Mouse (Mus musculus) forebrain, embryonic 14.5 days (tissue): ENCODE measurements at regions not wholly inside any gene's neighbourhood (a gene's known extent, or its start where the extent isn't known, plus 50 kb on each side); places are given as distances from the start of the nearest gene placed in this dataset.

ENCODE experiments used
- ATAC-seq: fragments of 200-750 bp; cut with Nextera tagmentation; 2 replicates; pipeline ENCODE4 v1.8.0; 2017; ENCODE audit warnings: mild to moderate bottlenecking, moderate library complexity
- DNase-seq: peaks from one replicate; pipeline ENCODE4 v3.0.0-alpha.2; 2015; ENCODE audit warnings: low spot score
- H3K27ac ChIP-seq: fragments of 300-500 bp; sonication (generic); 2 replicates; pipeline ENCODE4 v1.5.1; 2014; ENCODE audit warnings: low read depth, mild to moderate bottlenecking, control low read depth, low read length, moderate library complexity
- H3K27me3 ChIP-seq: fragments of 300-500 bp; sonication (generic); replicated peaks from 2 replicates; pipeline ENCODE4 v1.6.1; 2014; ENCODE audit warnings: low read length, control low read depth, mixed read lengths; ENCODE audit not compliant: control insufficient read depth, insufficient read depth
- H3K36me3 ChIP-seq: fragments of 300-500 bp; sonication (generic); 2 replicates; pipeline ENCODE4 v1.6.1; 2014; ENCODE audit warnings: low read length, control low read depth; ENCODE audit not compliant: control insufficient read depth, insufficient read depth
- H3K4me1 ChIP-seq: fragments of 300-500 bp; sonication (generic); 2 replicates; pipeline ENCODE4 v1.6.1; 2014; ENCODE audit warnings: antibody characterized with exemption, low read length, control low read depth; ENCODE audit not compliant: control insufficient read depth, insufficient read depth
- H3K4me2 ChIP-seq: fragments of 300-500 bp; sonication (generic); 2 replicates; pipeline ENCODE4 v1.6.1; 2014; ENCODE audit warnings: mild to moderate bottlenecking, control low read depth, low read length
- H3K4me3 ChIP-seq: fragments of 300-500 bp; sonication (generic); 2 replicates; pipeline ENCODE4 v1.5.1; 2014; ENCODE audit warnings: low read depth, low read length, control low read depth
- H3K9ac ChIP-seq: fragments of 300-500 bp; sonication (generic); 2 replicates; pipeline ENCODE4 v1.6.1; 2014; ENCODE audit warnings: mild to moderate bottlenecking, low read length, control low read depth, moderate library complexity
- H3K9me3 ChIP-seq: fragments of 300-500 bp; sonication (generic); replicated peaks from 2 replicates; pipeline ENCODE4 v1.6.1; 2016; ENCODE audit warnings: low read length, control low read depth, mixed read lengths; ENCODE audit not compliant: control insufficient read depth
- WGBS: fragments of 180-500 bp; shearing (Covaris S2); extraction: QIAGEN DNeasy Blood & Tissue Kit; methylation state at CpG from one replicate; pipeline ENCODE4 v1.1.7; 2014; 5-methylcytosine and 5-hydroxymethylcytosine counted together

GRCm38 (mm10) chr3:33958216-33958615 lies 61.5 kb upstream of the Fxr1 start:
- Histone ChIP-seq H3K36me3 (no peaks in the 10 kb centered on the region), H3K9ac (no peak overlapping the region), H3K9me3 (no peaks in the 10 kb centered on the region), H3K4me3 (no peak overlapping the region), H3K27ac (no peak overlapping the region), H3K4me1 (peaks cover 2% of the 10 kb centered on the region; the same call in 1 of the 2 replicates), H3K4me2 (no peak overlapping the region), H3K27me3 (peaks cover 5% of the 10 kb centered on the region; the same call in 1 of the 2 replicates)
- WGBS, result 83% methylated on average over 4 of the region's 4 CpGs
- no peak for ATAC-seq
- no peak for DNase-seq

DNA sequence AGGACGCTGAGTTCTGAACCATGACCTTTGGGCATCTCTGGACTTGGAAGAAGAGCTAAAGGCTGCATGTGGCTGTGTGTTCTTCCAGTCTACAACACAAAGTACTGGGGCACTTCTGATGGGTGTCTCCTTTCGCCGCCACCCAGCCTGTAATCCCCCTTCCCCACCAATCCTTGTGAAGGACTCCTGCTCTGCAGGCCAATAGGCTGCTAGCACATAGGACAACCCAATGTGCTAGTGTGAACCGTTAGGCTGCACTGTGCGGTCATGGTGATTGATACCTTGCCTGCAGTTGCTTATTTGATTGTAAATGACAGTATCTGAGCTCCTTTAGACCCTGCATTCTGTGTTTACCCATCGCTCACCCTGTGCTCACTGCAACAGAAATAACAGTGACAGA lies 59.5 kb upstream of the Fxr1 start:
- no peak for ATAC-seq
- WGBS, result 63% methylated on average over 6 of the region's 6 CpGs

GRCm38 (mm10) chr3:33962938-33963337 lies 56.8 kb upstream of the Fxr1 start:
- Histone ChIP-seq H3K9me3 (no peaks in the 10 kb centered on the region), H3K27me3 (no peaks in the 10 kb centered on the region), H3K4me3 (no peak overlapping the region), H3K4me1 (no peaks in the 10 kb centered on the region), H3K27ac (no peak overlapping the region), H3K9ac (no peak overlapping the region), H3K4me2 (no peak overlapping the region), H3K36me3 (no peaks in the 10 kb centered on the region)
- DNase-seq, result no peak
- no peak for ATAC-seq
- WGBS, result 94% methylated on average over 5 of the region's 5 CpGs

More for the DNA sequence above, 59.5 kb upstream of the Fxr1 start:
- Histone ChIP-seq H3K4me2 (no peak overlapping the region), H3K27me3 (peaks cover 5% of the 10 kb centered on the region; the same call in 1 of the 2 replicates), H3K27ac (no peak overlapping the region), H3K9ac (no peak overlapping the region), H3K4me3 (no peak overlapping the region), H3K36me3 (no peaks in the 10 kb centered on the region), H3K9me3 (no peaks in the 10 kb centered on the region), H3K4me1 (peaks cover 2% of the 10 kb centered on the region; the same call in 1 of the 2 replicates)
- no peak for DNase-seq

DNA sequence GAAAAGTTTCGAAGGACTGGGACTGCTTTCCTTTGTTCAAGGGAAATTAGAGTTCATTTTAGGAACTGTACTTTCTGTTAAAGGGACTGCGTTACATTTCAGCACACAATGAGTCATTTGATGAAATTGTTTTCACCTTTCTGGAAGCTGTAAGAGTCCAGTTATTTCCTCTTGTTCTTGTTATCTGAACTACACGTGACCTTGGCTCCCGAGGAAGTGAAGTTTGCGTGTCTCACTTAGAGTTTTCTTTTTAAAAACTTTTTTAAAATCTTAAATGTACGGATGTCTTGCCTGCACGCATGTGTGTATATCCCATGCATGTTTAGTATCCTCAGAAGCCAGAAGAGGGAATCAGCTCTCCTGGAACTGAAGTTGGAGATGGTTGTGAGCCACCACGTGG lies 52.6 kb upstream of the Fxr1 start:
- no peaks in the 10 kb centered on the region for H3K9me3 ChIP-seq
- no peaks in the 10 kb centered on the region for H3K4me1 ChIP-seq
- no peak overlapping the region for H3K4me2 ChIP-seq
- DNase-seq (no peak), ATAC-seq (no peak)
- WGBS, result 79% methylated on average over 8 of the region's 8 CpGs
- H3K36me3 ChIP-seq, result no peaks in the 10 kb centered on the region
- H3K4me3 ChIP-seq, result no peak overlapping the region
- H3K27me3 ChIP-seq, result no peaks in the 10 kb centered on the region
- no peak overlapping the region for H3K9ac ChIP-seq
- H3K27ac ChIP-seq, result no peak overlapping the region
